Mouse (Mus musculus) G1E (cell line): Measurements from ENCODE around the gene Stk25.

ENCODE experiments used
- CTCF ChIP-seq: IDR thresholded peaks from 2 replicates; pipeline ENCODE4 v1.5.1; 2012; ENCODE audit warnings: low read depth, low read length, inconsistent platforms, mixed read lengths
- POLR2AphosphoS5 ChIP-seq: IDR thresholded peaks from 2 replicates; pipeline ENCODE4 v1.6.1; 2012; ENCODE audit warnings: low read depth, low read length, inconsistent platforms; ENCODE audit not compliant: insufficient replicate concordance
- TAL1 ChIP-seq: conservative IDR thresholded peaks from 2 replicates; pipeline ENCODE4 v1.6.1; 2012; ENCODE audit warnings: low read depth, low read length, inconsistent platforms, mixed read lengths

- TF ChIP-seq TAL1 (no peak), CTCF (no peak), POLR2AphosphoS5 (no peak)
These were observed 16.5 kb downstream of the Stk25 start for GRCm38 (mm10) chr1:93641978-93642377.
